Mouse (Mus musculus): Measurements from ENCODE around the gene Irgc1. TPM values are rescaled to one million over a fixed set of nuclear protein-coding genes. Genes with fewer than 3 reads are reported as not detected.

Gene Irgc1
- polyA plus RNA-seq, 1 experiment = not detected

DNA sequence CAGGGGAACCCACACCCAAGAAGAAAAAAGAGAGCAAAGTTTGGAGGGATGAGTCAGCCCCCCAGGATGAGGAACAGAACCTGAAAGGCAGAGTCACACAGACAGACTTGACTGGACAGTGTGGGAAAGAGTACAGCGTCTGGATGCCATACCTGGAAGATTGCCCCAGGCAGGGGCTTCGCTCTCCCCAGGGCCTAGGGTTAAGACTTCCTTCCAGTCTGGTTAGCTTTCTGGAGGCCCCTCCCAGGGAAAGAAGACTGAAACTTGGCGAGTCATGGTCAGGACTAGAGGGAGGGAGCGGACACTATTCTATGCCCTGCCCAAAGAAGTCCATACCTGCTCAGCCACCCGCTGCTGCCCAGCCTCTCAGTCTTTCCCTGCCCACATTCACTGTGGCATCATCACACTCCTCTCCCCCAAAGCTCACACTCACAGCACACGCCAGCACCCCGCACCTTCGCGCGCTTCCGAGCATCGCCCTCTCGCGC is 28.9 kb upstream of the Irgc1 start:
- DNase-seq (ENCODE audit: low read depth) = no peak
- TF ChIP-seq CTCF (IDR thresholded peaks at IDR 0.05; ENCODE audit: borderline replicate concordance, extremely low read depth, insufficient read depth, insufficient read length) = no peak
- TF ChIP-seq POLR2A (IDR thresholded peaks at IDR 0.05; ENCODE audit: borderline replicate concordance, extremely low read depth, insufficient read depth, insufficient read length, poor library complexity, severe bottlenecking) = no peak

DNA sequence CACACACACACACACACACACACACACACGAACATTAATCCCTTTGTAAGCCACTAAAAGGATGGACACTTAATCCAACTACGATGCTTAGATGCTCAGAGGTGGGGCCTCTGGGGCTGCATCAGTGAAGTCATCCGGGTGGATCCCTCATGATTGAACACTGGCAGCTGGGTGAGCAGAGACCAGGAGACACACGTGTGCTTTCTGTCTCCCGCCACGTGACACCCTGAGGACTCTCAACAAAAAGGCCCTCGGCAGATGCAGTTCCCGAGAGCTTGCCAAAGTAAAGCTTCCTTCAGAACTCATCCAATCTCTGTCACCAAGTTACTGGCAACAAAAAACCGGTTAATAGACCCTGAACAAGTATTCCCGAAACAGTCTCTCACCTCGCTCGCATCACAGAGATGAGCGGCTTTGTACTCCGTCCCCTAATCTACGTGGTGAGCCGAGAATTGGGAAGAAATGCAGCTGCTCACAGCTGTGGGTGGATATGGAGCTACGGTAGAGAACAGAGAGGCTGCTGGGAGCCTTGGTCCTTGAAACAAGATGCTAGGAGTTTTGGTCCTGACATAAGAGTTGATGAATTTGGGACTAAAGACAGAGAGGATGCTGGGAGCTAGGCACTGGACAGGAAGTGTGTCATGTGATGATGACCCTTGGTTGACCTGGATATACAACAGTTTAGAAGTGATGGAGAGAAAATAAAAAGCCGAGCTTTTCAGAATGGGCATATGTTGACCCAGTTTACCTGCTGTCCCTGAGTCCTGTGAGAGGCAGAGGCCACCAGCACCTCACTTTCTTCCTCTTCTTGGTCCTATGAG is 28.2 kb upstream of the Irgc1 start:
- TF ChIP-seq CTCF (IDR thresholded peaks at IDR 0.05; ENCODE audit: borderline replicate concordance, extremely low read depth, insufficient read depth, insufficient read length) (no peak), POLR2A (IDR thresholded peaks at IDR 0.05; ENCODE audit: borderline replicate concordance, extremely low read depth, insufficient read depth, insufficient read length, poor library complexity, severe bottlenecking) (no peak)
- DNase-seq (ENCODE audit: low read depth) = peak; percentile 45

DNA sequence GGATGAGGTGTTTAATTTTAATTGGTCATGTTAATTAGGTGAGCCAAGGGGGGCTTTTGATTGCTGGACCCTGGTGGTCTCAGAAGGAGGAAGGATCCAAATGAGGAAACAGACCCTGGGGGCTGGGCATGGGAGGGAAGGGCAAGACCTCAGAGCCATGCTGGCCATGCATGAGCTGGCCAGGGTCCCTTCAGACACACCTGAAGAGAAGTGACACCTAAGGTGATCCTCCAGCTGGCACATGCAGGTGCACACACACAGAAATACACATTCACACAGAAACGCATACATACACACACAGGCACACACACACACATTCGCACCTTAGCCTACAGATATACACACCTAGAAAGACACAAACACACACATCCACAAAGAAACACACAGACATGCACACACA is 27.6 kb upstream of the Irgc1 start:
- TF ChIP-seq POLR2A (IDR thresholded peaks at IDR 0.05; ENCODE audit: borderline replicate concordance, extremely low read depth, insufficient read depth, insufficient read length, poor library complexity, severe bottlenecking) (no peak), CTCF (IDR thresholded peaks at IDR 0.05; ENCODE audit: borderline replicate concordance, extremely low read depth, insufficient read depth, insufficient read length) (no peak)
- no peak for DNase-seq (ENCODE audit: low read depth)

DNA sequence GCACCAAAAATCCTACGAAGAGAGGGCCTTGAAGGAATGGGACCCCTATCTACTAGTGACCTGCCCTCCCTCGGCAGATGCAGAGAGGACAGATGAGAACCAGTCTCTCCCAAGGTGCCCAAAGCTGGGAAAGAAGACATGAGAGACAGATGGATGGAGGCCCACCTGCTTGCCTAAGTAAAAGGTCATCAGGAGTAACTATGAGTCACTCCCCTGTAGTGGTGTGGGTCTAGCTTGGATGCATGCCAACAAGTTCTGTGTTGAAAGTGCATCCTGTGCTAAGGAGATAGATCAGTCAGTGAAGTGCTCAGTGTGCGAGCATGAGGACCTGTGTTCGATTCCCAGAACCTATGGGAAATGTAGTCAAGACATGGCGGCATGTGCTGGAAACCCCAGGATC is 26.8 kb upstream of the Irgc1 start:
- DNase-seq (ENCODE audit: low read depth) = no peak
- no peak for TF ChIP-seq POLR2A (IDR thresholded peaks at IDR 0.05; ENCODE audit: borderline replicate concordance, extremely low read depth, insufficient read depth, insufficient read length, poor library complexity, severe bottlenecking)
- no peak for TF ChIP-seq CTCF (IDR thresholded peaks at IDR 0.05; ENCODE audit: borderline replicate concordance, extremely low read depth, insufficient read depth, insufficient read length)

DNA sequence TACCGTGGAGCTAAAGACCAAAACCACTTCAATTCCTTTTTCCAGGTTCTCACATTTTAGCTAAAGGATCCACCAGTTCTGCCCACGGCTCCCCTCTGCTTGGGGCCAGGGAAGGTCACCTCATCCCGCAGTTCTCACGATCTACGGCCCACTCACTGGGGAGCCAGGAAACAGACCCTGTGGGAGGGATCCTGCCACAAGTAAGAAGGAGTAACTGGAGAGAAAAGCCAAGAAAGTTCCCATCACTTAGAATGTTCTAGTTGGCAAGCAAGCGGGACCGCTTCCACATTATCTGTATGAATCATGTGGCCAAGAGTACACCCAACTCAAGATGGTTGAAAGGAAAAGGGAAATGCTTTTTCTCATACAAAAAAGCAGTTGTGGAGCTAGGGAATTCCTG is 24.8 kb upstream of the Irgc1 start:
- TF ChIP-seq POLR2A (IDR thresholded peaks at IDR 0.05; ENCODE audit: borderline replicate concordance, extremely low read depth, insufficient read depth, insufficient read length, poor library complexity, severe bottlenecking) (no peak), CTCF (IDR thresholded peaks at IDR 0.05; ENCODE audit: borderline replicate concordance, extremely low read depth, insufficient read depth, insufficient read length) (no peak)
- no peak for DNase-seq (ENCODE audit: low read depth)

DNA sequence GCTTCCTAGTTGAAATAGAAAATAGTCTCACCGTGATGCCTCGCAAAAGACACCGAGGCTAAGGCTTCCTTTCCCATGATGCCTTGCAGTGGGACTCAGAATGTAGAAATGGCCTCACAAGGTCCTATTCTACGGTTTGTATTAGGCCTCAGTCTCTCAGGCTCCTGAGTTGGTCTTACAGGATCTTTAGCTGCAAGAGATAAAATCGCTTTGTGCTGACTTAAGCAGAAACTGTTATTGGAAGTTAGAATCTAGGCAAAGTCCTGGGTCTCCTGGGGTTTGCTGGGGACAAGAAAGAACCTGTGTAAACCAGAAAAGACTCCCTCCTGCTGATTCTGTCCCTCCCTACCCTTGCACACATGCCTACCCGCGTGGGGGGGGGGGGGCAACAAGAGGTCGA is 24.2 kb upstream of the Irgc1 start:
- TF ChIP-seq POLR2A (IDR thresholded peaks at IDR 0.05; ENCODE audit: borderline replicate concordance, extremely low read depth, insufficient read depth, insufficient read length, poor library complexity, severe bottlenecking) = no peak
- no peak for TF ChIP-seq CTCF (IDR thresholded peaks at IDR 0.05; ENCODE audit: borderline replicate concordance, extremely low read depth, insufficient read depth, insufficient read length)
- no peak for DNase-seq (ENCODE audit: low read depth)

DNA sequence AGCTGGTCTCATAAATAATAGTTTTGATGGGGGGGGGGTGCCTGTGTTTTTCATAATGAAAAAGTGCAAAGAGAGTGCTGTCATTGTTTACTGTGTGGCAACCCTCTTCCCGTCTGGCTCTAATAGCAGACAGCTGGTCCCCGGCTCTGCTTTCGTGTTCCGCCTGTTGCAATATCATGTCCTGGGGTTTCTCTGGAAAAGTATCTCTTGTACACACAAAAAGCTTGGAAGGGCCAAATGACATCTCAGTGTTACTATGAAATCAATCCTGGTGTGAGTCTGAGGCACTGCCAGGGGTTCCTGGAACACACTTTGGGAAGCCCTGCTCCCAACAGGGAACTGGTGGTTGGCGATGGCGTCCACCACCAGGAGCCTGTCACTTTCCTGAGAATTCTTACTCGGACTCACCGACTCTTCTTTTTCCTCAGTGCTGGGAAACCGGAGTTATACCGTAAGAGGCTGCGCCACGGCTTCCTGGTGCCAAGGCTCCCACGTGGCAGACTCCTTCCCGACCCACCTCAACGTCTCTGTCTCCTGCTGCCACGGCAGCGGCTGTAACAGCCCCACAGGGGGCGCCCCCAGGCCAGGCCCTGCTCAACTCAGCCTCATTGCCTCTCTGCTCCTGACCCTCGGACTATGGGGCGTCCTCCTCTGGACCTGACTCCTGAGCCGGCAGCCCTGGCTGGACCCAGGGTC is 22.9 kb upstream of the Irgc1 start:
- TF ChIP-seq CTCF (IDR thresholded peaks at IDR 0.05; ENCODE audit: borderline replicate concordance, extremely low read depth, insufficient read depth, insufficient read length) (0 out of 2 replicates have a peak, but pooled peaks have one; percentile 13), POLR2A (IDR thresholded peaks at IDR 0.05; ENCODE audit: borderline replicate concordance, extremely low read depth, insufficient read depth, insufficient read length, poor library complexity, severe bottlenecking) (no peak)
- DNase-seq (ENCODE audit: low read depth) = peak; percentile 15

DNA sequence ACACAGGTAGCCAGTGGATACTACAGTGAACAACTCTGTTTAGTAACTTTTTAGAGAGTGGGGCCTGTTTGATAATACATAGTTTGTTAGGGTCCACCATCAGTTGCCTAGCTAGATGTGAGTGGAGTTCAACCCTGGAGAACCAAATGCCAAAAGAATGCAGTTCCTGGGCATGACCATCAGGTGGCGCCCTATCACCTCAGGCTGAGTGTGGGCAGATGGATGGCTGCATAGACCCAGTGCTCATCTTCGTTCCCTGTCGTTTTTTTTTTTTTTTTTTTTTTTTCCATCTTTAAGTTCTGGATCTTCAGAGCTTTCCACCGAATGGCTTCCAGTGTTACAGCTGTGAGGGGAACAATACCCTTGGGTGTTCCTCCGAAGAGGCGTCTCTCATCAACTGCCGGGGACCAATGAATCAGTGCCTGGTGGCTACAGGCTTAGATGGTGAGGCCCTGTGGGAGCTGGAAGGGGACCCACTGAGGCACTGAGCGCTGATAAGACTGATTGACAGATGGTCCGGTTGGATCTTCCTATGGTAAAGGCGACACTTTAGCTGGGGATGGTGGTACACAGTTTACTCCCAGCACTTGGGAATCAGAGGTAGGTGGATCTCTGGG is 21.9 kb upstream of the Irgc1 start:
- peak; percentile 80 for DNase-seq (ENCODE audit: low read depth)
- TF ChIP-seq CTCF (IDR thresholded peaks at IDR 0.05; ENCODE audit: borderline replicate concordance, extremely low read depth, insufficient read depth, insufficient read length) = peak; percentile 95
- no peak for TF ChIP-seq POLR2A (IDR thresholded peaks at IDR 0.05; ENCODE audit: borderline replicate concordance, extremely low read depth, insufficient read depth, insufficient read length, poor library complexity, severe bottlenecking)

DNA sequence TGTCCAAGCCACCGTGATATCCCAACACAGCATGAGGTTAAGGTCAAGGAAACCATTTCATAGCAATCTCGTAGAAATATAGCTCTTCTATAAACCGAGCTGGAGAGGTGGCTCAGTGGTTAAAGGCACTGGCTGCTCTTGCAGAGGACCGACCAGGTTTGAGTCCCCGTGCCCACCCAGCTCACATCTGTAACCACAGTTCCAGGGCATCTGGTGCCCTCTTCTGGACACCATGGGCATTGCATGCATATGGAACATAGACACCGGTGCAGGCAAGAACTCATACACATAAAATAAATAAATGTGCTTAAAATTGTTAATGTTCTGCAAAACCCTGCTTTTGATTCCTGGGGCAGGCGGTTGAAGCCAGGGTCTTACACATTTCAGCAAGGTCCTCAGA is 20.8 kb upstream of the Irgc1 start:
- no peak for TF ChIP-seq POLR2A (IDR thresholded peaks at IDR 0.05; ENCODE audit: borderline replicate concordance, extremely low read depth, insufficient read depth, insufficient read length, poor library complexity, severe bottlenecking)
- peak; percentile 67; the same call in 1 of the 2 replicates for TF ChIP-seq CTCF (IDR thresholded peaks at IDR 0.05; ENCODE audit: borderline replicate concordance, extremely low read depth, insufficient read depth, insufficient read length)
- peak; percentile 27 for DNase-seq (ENCODE audit: low read depth)

DNA sequence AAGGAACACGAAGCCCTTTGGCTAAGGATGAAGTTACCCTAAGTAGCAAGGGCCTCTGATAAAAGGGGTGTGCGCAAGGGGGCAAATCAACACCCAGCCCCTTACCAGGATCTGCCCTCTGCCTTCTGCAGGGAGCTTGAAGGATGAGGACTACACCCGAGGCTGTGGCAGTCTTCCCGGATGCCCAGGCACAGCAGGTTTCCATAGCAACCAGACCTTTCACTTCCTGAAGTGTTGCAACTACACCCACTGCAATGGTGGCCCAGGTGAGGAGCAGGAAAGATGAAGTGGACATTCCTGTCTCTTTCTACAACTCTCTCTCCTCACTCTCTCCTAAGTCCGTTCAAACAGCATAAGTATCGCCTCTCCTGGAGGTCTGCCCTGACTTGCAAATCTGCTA is 20.3 kb upstream of the Irgc1 start:
- no peak for TF ChIP-seq CTCF (IDR thresholded peaks at IDR 0.05; ENCODE audit: borderline replicate concordance, extremely low read depth, insufficient read depth, insufficient read length)
- TF ChIP-seq POLR2A (IDR thresholded peaks at IDR 0.05; ENCODE audit: borderline replicate concordance, extremely low read depth, insufficient read depth, insufficient read length, poor library complexity, severe bottlenecking) = no peak
- peak; percentile 50 for DNase-seq (ENCODE audit: low read depth)

DNA sequence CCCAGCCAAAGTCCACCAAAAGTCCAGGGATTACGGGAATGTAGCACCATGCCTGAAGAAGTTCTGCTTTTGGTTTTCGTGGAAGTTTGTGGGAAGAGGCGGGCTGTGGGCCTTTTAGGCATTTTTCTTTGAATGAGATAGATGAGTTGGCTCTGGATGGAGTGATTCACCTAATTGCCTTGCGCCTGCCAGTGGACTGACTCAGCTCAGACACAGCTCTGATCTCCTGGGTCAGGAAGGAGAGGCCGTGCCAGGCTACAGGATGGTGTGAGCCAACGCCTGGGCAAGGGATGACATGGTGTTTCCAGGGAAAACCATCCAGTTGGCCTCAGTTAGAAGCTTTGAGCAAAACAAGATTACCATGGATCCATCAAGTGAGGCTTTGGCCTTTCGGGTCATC is 18.3 kb upstream of the Irgc1 start:
- no peak for TF ChIP-seq CTCF (IDR thresholded peaks at IDR 0.05; ENCODE audit: borderline replicate concordance, extremely low read depth, insufficient read depth, insufficient read length)
- no peak for TF ChIP-seq POLR2A (IDR thresholded peaks at IDR 0.05; ENCODE audit: borderline replicate concordance, extremely low read depth, insufficient read depth, insufficient read length, poor library complexity, severe bottlenecking)
- DNase-seq (ENCODE audit: low read depth) = no peak

Data from brain, embryonic 14.5 days (tissue).